Mouse (Mus musculus) left cerebral cortex, adult 9 months (tissue): ENCODE data around the gene Rnf150.

Source experiments
- DNase-seq, 2 experiments: peaks; one replicate each; pipeline ENCODE4 v3.0.0; 2022; ENCODE audit warnings: low spot score in 2 of 2

The Rnf150 gene

DNA sequence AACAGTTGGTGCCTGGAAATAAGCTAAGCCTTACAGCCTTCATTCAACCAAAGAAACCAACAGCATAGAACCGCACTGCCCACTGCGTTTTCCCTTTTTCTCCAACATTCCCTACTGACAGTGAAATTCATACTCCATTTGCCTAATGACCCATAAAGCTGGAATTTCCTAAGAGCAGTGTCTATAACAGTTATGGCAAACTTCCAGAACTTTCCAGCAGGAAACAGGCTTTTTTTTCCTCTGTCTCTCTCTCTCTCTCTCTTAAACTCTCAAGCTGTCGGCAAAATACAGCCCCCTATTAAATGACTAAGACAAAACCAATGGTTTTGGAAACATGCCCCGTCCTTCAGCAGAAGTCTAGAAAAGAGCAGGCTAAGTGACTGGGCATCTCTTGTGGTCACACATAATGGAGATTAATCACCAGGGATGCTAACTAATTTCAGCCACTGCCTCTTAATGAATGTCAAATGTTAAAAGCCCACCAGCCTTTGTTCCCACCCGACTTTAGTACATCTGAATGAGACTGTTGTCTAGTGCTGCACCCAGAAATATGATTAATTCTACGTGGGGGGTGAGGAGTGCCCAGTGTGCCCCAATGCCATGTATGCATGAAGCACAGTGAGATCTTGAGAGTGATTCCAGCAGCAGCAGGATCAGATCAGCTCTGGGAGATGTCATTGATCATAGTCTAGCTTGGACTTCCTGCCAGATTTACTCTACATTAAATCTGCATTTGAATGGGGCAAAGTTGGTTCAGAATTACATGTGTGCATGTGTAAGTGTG, 80.3 kb downstream of the Rnf150 start:
- DNase-seq: no peak

DNA sequence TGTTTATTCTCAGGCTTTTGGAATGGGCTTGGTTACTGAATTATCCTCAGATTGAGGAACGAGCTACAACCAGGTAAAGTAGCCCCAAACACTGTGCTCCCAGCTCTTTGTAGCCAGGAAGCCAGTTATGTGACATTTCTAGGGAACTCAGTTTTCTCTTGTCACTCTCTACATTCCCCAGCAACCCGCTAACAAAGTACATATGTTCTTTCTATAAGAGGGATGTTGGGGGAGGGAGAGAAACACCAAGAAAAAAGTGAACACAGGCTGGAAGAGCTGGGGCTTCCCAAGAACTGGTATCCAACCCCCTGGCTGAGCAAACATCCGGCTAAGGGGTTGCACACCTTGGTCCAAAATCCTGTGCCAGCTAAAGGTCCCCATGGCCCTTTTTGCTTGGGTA, 82.7 kb downstream of the Rnf150 start:
- no peak for DNase-seq

DNA sequence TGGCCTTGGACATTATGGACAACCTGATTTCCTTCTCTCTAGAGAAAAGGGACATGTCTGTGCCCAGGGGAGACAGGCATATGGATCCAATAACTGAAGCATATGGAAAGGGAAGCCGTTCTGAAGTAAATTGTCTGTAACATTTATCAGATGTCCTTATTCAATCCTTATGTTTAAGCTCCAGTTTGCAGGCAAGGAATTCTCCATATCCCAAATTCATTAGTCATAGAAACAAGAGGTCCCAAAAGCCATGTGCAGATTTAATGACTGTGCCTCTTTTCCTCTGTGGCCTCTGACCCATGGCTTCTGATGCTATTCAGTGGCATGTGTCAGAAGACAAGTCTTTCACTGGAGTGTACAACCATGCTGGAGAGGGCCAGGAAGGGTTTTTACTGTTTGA, 83.5 kb downstream of the Rnf150 start:
- DNase-seq: no peak

DNA sequence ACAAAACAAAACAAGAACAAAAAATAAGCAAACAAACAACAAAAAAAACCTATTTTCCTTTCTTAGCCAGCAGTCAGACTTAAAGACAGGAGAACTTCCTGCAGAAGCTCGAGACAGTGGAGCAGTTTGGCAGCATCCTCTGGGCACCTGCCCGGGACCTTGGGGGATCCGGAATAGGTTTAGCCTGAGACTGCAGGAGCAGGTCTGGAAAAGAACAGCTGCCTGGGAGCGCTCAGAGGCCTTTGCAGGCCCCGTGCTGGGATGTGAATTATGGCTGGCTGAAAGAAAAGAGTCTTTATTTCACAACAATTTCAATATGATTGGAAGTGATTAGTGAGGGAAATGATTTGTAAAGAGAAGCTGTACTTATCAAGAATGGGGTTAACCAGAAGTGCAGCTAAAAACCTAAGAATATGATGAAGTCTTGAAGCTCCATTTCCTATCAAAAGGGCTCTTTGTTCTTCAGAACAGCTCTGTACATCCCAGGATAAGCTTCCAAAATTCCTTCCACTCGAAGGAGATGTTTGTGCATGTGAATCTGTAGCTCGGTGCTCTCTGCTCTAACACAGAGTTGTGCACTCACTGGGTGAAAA, 92.1 kb downstream of the Rnf150 start:
- DNase-seq: no peak

DNA sequence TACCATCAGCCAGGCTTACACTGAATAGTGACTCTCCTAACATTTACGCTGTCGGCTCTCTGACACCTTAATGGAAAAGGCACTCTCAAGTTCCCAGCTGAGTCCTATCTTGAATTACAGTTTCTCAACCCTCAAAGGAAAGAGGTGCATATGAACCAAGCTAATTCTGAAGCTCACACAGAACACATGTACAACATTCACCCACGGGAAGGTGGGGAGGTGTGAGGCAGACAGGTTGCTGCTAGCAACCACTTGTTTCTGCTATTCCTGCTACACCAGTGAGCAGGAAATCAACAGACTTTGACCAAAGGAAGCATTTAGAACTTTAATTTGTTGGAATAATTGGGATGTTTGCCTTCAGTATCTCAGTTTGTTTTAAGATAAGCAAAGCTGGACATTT, 96.3 kb downstream of the Rnf150 start:
- no peak for DNase-seq

DNA sequence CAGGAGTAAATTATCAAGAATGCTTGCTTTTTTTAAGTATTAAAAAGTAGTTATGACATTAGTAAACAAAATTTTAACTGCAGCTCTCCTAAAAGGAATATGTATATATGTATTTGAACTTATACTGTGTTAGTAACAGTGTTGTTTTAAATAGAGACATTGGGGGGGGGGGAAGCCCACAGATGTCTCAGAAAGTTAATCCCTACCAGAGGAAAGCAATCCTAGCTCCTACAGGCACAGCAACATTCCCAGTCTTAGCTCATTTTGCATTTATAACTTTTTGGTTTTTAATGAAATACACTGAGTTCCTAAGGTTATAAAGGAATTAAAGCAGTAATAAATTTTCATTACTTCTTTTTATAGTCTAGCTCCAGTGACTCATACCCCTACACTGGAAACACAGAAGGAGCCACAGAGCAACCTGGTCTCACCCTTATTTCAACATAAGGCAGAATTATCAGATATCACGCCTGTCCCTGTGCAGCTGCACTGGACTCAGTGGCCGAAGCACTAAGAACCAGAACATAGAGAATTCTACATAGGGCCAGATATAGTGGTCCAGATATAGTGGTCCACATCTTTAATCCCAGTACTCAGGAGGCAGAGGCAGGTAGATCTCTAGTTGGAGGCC, 96.9 kb downstream of the Rnf150 start:
- DNase-seq: no peak

DNA sequence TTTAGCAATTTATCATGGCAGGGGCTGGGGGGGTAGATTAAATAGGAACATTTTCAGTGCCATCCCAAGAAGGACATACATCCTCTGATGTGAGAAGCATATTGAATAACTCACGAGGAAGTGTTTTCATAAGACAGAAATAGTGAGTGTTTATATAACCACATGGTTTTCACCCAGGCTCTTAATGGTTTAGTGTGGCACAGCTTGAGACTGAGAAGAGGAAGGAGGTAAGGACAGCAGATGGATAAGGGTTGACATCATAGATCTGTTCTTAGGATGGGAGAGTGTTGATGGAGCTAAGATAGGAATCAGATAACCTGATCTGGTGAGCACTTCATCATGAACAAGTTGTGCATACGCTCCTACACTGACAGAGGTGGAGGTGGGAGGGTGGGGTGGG, 101.4 kb downstream of the Rnf150 start:
- DNase-seq: no peak

DNA sequence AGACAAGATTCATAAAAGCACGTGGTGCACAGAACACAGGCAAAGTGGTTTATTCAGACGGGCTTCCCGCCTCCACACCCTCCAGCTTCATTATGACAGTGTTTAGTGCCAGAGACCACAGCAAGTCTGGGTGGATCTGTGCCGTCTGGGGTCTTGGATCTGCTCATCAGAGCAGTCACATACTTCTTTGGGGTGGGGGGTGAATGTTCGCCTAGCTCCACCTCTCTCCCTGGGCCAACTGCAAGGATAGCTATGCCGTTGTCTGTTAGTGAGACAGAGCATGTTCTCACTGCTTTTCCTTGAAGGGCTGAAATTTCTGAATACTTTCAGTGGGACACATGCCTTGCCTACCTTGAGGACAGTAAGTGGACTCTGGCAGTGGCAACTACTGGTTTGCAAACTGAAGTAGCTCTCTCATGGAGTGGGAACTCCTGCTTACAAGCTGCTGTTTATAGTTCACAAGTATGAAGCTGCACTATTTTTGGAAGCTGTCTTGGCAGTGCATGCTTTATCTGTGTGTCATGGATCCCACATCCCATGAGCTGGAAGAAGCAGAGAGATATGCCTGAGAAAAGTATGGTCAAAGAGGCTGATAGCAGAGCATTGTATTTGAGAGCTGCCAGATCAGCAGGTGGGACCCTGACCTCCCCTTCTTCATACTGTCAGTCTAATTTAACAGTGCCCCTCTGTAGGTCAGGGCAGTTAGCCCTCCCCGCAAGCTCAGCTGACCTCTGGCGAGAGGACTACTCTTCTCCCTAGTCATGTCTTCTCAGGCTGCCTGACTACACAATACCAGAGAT, 104.9 kb downstream of the Rnf150 start:
- DNase-seq: peak in 1 of 2 experiments; percentile 60

DNA sequence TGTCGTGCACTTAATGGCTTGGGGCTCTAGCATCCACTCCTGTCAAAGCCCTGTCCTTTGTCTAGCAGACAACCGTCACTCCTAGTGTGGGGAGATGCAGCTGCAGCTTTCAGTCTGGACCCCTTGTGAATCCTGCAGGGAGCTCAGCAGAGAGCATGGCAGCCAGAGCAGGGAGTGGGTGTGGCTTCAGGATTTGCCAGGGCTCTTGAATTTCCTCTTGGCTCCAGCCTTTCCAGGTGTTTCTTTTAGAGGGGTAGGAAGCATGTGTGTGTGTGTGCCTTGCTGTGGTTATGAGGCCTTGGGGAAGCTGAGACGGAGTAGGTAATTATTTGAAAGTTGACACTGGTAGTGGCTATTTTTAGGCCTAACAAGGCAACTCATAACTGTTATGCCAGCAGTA, 106.8 kb downstream of the Rnf150 start:
- DNase-seq: no peak

DNA sequence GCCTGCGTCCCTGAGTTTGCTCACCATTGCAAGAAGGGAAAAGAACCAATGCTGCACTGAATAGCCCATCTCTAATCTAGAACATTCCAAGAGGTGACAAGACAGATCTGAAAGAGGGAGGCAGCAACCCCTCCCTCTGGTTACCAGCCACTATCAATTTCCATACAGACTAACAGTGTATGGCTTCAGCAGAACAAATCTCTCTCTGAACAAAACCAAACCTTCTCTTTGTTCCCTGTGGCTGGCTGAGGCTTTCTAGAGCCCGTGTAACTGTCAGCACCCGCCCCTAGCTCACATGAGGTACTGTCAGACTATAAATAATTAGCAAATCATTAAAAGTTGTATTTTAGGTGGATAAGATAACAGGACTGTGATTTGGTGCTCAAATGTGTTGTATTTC, 109.7 kb downstream of the Rnf150 start:
- DNase-seq: no peak

DNA sequence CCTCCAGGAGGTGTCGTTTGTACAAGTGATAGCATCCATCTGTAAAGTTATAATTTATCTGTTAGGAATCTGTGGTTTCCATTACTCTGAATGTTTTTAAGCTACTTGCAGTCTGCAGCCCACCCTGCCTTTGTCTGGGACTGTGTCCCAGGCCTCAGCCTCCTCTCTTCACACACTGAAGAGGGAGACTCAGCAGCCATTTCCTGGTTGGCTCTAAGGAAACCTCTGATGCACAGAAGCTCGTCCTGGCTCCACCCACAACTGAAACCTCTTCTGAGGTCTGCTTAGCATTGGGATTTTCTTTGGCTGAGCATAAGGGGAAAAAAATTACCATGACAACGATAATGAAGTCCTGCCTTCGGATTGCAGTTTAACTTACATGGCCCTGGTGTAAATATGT, 110.2 kb downstream of the Rnf150 start:
- no peak for DNase-seq

DNA sequence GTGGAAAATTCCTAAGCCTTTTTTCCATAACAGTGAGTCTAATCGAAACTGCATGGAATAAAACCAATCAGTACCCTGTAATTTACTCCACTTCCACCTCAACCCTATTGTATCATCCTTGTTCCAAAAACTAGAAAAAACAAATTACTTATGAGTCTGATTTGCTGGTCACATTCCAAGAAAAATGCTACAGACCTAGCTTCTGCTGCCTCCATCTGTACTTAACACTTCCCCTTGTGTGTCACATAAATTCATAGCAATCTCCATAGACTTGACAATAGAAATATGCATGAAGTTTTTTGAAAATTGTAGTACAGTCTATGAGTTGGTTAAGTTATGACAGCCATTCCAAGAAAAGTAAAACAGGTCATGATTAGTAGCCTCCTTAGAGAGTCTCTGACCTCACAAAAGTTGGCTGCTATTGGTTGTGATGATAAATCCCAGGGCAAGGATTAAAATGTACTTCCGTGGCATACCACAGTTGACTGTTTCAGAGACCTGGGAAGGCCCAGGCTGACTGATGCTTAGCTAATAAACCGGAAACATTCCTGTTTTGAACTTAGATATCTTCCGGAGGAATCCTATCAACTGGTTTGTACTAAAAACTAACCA, 118.2 kb downstream of the Rnf150 start:
- DNase-seq: no peak

DNA sequence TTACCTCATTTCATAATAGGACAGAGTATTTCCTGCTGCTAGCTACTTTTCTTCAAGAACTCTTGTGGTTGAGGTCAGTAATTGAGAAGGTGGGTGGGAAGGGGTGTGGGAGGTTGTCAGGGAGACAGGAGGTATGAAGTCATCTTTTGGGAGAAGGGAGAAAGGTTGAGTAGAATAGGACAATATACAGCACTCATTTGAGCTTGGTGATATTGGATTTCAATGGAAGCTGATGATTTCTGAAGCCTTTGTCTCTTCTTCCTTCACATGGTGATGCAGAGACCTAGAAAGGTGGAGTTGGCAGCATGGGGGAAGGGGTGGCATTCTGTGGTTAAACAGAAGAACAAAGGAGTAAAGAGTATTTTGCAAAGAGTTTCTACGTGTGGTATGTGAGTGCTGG, 119.7 kb downstream of the Rnf150 start:
- DNase-seq: no peak

DNA sequence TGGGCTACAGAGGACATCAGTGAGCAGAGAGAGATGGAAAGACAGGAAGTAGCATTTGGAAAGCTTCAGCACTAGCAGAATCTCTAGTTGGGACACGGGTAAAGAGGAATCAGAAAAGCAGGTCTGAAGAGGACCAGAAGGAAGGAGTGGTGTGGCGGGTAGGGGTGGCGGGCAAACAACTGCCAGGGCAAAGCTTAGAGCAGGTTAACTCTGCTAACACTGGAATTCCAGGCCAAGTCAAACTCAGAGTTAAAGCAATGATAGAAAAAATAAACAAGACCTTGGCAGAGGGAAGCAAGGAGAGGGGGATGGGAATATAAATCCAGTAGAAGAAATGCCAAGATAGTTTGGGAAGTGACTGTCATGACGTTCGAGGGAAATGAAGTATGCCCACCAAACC, 120.1 kb downstream of the Rnf150 start:
- DNase-seq: no peak

DNA sequence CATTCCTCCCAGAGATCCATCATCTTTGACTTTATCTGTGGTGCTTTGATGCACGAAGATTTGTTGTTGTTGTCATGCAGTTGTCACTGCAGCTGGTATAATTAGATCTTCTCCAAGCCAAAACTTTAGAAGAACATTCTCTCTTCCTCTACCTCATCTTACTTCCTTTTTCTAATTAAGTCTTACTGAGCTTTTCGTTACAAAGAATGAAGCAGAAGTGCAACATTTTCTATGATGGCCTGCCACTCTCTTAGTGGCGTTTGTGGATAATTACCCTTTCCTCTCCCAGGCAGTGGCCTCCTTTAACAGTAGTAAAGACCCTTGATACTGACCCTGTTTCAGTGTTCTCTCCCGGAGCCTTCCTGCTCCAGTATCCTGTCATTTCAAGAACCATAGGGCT, 128.9 kb downstream of the Rnf150 start:
- no peak for DNase-seq

DNA sequence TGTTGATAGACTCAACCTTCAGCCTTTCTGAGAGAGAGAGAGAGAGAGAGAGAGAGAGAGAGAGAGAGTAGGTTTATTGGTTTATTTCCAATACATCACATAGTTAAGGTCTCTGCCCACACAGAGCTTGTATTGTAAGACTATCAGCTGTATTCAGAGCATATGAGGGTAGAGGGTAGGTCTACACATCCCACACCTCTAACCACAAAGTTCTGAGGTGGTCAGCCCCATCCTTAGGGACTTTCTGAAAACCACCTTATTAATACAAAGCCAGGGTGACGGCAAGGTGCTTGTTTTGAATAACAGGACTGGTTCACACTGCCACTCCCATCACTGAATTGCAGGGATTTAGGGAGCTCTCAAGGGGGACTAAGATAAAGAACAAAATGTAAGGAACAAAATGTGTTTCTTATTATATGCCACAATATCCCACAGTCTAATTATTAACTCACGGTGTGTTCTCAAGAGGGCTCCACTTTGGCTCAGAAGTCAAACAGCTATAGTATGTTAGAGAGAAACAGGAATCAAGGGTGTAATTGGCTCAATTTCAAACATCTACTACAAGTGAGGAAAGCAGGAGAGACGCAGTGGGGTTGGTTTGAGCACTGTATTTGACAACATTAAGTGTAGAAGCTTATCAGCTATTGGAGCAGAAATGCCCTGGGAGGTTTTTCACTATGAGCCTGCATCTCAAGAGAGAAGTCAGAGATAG, 132.7 kb downstream of the Rnf150 start:
- DNase-seq: no peak

DNA sequence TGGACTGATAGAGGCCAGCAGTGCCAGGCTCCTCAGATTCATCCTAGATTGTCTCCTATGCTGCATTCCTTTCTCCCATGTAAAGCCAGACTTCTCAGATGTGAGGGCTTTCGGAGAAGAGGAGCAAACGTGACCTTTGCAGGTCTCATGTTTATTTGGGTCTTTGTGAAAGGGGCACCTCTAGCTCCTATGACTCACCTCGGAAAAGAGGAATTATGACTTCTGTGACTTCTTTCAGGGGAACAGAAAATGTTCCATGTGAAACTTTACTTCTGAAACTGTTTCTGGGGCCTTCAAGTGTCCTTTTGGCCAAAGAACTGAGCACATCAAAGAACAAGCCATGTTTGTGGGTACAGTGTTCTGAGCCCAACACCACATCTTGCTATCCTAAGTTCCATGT, 133.7 kb downstream of the Rnf150 start:
- no peak for DNase-seq

DNA sequence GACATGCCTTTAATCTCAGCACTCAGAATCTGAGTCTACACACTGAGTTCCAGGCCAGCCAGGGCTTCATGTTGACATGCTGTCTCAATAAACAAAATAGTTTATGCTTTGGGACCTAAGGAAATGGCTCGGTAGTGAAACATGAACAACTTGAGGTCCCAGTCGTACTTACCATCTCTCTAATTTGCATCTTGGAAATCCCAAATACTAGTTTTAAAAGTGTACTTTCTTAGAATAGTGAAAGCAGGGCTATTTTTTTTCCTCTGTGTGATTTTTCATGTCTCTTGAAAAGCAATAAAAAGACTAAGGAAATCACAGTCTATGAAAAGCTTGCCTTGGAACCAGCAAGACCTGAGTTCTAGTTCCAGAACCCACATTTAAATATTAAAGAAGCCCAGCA, 135.6 kb downstream of the Rnf150 start:
- DNase-seq: no peak

DNA sequence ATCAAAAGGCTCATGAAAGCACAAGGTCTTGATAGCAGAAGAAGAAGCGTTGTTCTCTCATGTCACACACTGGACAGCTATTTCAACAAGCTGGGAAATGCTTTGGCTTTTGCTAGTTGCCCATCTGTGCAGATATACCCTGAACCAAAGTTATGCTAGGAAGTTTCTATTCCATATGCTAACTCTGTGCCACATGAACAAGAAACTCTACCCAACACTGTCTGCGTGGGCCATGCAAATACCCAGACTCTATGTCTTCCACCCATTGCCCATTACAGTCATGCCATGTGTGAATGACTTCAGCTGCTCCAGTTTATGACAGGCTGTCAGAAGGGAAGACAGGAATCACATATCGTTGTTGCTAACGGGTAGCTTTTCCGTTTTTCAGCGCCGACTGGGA, 140.0 kb downstream of the Rnf150 start:
- DNase-seq: no peak

DNA sequence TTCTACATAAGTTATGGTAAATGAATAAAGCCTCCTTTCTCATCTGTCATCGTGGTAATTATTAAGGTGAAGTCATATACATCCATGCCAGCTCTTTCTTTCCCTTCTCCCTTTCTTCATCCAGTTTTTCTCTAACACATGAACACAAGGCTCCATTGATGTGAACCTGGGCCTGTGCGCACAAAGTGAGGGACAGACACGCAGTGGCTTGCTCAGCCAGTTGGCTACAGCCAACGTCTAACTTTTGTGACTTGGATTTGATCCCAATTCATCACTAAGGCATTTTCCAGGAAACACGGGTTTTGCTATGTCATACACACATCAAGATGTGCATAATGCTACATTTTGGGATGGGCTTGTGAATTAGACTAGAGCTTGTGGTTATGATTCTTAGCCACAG, 146.3 kb downstream of the Rnf150 start:
- DNase-seq: no peak

DNA sequence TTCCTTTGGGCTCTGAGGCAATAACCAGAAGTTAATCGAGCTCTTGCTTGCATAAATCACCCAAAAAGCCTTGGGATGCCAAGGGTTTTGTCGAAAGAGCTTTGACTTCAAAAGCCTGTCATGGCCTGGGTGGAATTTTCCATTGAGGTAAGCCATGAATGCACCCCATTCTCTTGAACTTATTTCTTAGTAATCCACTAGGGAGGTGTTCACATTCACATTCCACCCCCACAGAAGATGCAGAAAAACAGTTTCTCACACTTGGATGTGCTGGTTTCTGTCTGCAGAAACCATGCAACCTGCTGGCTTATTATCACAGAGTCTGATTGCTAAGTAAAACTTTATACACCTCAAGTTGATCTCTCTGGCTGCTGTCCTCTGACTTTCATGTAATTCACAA, 148.1 kb downstream of the Rnf150 start:
- peak in 1 of 2 experiments; percentile 22 for DNase-seq
